Mouse (Mus musculus): ENCODE measurements around the gene Disp3. TPM values are rescaled to one million over a fixed set of nuclear protein-coding genes. Genes with fewer than 3 reads are reported as not detected.

The Disp3 gene
- polyA plus RNA-seq, 1 experiment from 2014 or later, result 0.18 TPM

DNA sequence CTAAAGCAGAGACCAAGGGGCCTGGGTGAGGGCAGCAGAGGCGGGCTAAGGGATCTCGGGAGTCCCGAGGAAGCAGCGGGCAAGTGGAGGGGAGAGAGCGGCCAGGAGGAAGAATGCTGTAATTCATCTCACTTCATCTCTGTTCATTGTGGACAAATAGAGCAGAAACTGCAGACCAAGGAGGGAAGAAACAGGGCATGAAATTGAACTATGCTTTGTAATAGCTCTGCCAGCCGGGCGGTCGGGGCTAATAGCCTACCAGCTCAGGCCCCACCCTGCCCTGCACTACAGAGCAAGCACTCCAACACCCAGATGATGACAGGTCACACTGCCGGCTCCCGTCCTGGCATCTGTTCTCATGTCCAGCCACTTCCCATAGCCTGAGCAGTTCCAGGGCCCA, 34.4 kb upstream of the Disp3 start:
- ATAC-seq (replicated peaks; ENCODE audit: low FRiP score, low TSS enrichment, low read depth), result no peak
- Histone ChIP-seq H3K9me3 (ENCODE audit: control insufficient read depth, low read length) (no peaks in the 10 kb centered on the region), H3K4me1 (replicated peaks; ENCODE audit: control insufficient read depth, insufficient read depth, low read length) (0 out of 2 replicates have a peak, but pooled peaks cover 6% of the 10 kb centered on the region), H3K4me2 (ENCODE audit: low read length) (no peak overlapping the region), H3K4me3 (ENCODE audit: low read depth, low read length) (no peak overlapping the region), H3K9ac (ENCODE audit: low read length) (no peak overlapping the region), H3K27me3 (replicated peaks; ENCODE audit: control insufficient read depth, insufficient read depth, low read length) (peaks cover 12% of the 10 kb centered on the region; the same call in 1 of the 2 replicates), H3K27ac (ENCODE audit: low read depth) (no peak overlapping the region), H3K36me3 (ENCODE audit: control insufficient read depth, insufficient read depth, low read length) (no peaks in the 10 kb centered on the region)
- WGBS, result 26% methylated on average over 10 of the region's 10 CpGs
- DNase-seq (ENCODE audit: low spot score), result no peak

- Histone ChIP-seq H3K9me3 (ENCODE audit: control insufficient read depth, low read length) (no peaks in the 10 kb centered on the region), H3K4me1 (replicated peaks; ENCODE audit: control insufficient read depth, insufficient read depth, low read length) (no peaks in the 10 kb centered on the region), H3K9ac (ENCODE audit: low read length) (no peak overlapping the region), H3K4me2 (ENCODE audit: low read length) (no peak overlapping the region), H3K36me3 (ENCODE audit: control insufficient read depth, insufficient read depth, low read length) (no peaks in the 10 kb centered on the region), H3K27me3 (replicated peaks; ENCODE audit: control insufficient read depth, insufficient read depth, low read length) (peaks cover 7% of the 10 kb centered on the region; the same call in 1 of the 2 replicates), H3K27ac (ENCODE audit: low read depth) (no peak overlapping the region), H3K4me3 (ENCODE audit: low read depth, low read length) (no peak overlapping the region)
- DNase-seq (ENCODE audit: low spot score), result no peak
- 82% methylated on average over 12 of the region's 12 CpGs for WGBS
- ATAC-seq (replicated peaks; ENCODE audit: low FRiP score, low TSS enrichment, low read depth), result no peak
These were observed 31.6 kb upstream of the Disp3 start for GRCm38 (mm10) chr4:148319366-148319765.

GRCm38 (mm10) chr4:148315377-148316175, 27.8 kb upstream of the Disp3 start:
- Histone ChIP-seq H3K27ac (ENCODE audit: low read depth) (no peak overlapping the region), H3K4me1 (replicated peaks; ENCODE audit: control insufficient read depth, insufficient read depth, low read length) (no peaks in the 10 kb centered on the region), H3K9ac (ENCODE audit: low read length) (no peak overlapping the region), H3K4me2 (ENCODE audit: low read length) (no peak overlapping the region), H3K36me3 (ENCODE audit: control insufficient read depth, insufficient read depth, low read length) (no peaks in the 10 kb centered on the region), H3K4me3 (ENCODE audit: low read depth, low read length) (no peak overlapping the region), H3K27me3 (replicated peaks; ENCODE audit: control insufficient read depth, insufficient read depth, low read length) (no peaks in the 10 kb centered on the region), H3K9me3 (ENCODE audit: control insufficient read depth, low read length) (no peaks in the 10 kb centered on the region)
- no peak for ATAC-seq (replicated peaks; ENCODE audit: low FRiP score, low TSS enrichment, low read depth)
- no peak for DNase-seq (ENCODE audit: low spot score)
- 82% methylated on average over 16 of the region's 16 CpGs for WGBS

GRCm38 (mm10) chr4:148314396-148314795, 26.6 kb upstream of the Disp3 start:
- DNase-seq (ENCODE audit: low spot score) (no peak), ATAC-seq (replicated peaks; ENCODE audit: low FRiP score, low TSS enrichment, low read depth) (no peak)
- Histone ChIP-seq H3K9ac (ENCODE audit: low read length) (no peak overlapping the region), H3K36me3 (ENCODE audit: control insufficient read depth, insufficient read depth, low read length) (no peaks in the 10 kb centered on the region), H3K9me3 (ENCODE audit: control insufficient read depth, low read length) (no peaks in the 10 kb centered on the region), H3K4me1 (replicated peaks; ENCODE audit: control insufficient read depth, insufficient read depth, low read length) (no peaks in the 10 kb centered on the region), H3K27ac (ENCODE audit: low read depth) (no peak overlapping the region), H3K4me3 (ENCODE audit: low read depth, low read length) (no peak overlapping the region), H3K4me2 (ENCODE audit: low read length) (no peak overlapping the region), H3K27me3 (replicated peaks; ENCODE audit: control insufficient read depth, insufficient read depth, low read length) (no peaks in the 10 kb centered on the region)
- WGBS, result 64% methylated on average over 10 of the region's 10 CpGs

DNA sequence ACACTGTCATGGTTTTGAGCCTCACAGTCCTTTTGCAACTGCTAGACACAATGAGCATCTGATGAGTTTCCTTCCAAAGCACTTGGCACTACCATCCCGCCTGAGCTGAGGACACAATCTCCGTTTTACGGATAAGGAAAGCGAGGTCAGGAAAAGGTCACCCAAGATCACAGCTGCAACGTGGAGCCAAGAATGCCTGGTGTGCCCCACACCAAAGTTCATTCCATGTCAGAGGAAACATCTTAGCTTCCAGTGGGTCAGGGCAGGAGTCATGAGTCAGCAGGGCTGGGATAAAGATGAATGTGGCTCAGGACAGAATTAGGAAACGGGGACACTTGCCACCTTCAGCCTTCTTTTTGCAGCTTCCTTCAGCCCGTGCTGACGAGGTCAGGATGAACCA, 25.8 kb upstream of the Disp3 start:
- Histone ChIP-seq H3K36me3 (ENCODE audit: control insufficient read depth, insufficient read depth, low read length) (no peaks in the 10 kb centered on the region), H3K4me1 (replicated peaks; ENCODE audit: control insufficient read depth, insufficient read depth, low read length) (no peaks in the 10 kb centered on the region), H3K27me3 (replicated peaks; ENCODE audit: control insufficient read depth, insufficient read depth, low read length) (no peaks in the 10 kb centered on the region), H3K4me3 (ENCODE audit: low read depth, low read length) (no peak overlapping the region), H3K9me3 (ENCODE audit: control insufficient read depth, low read length) (no peaks in the 10 kb centered on the region), H3K4me2 (ENCODE audit: low read length) (no peak overlapping the region), H3K27ac (ENCODE audit: low read depth) (no peak overlapping the region), H3K9ac (ENCODE audit: low read length) (no peak overlapping the region)
- ATAC-seq (replicated peaks; ENCODE audit: low FRiP score, low TSS enrichment, low read depth) (no peak), DNase-seq (ENCODE audit: low spot score) (no peak)
- 28% methylated on average over 8 of the region's 8 CpGs for WGBS

DNA sequence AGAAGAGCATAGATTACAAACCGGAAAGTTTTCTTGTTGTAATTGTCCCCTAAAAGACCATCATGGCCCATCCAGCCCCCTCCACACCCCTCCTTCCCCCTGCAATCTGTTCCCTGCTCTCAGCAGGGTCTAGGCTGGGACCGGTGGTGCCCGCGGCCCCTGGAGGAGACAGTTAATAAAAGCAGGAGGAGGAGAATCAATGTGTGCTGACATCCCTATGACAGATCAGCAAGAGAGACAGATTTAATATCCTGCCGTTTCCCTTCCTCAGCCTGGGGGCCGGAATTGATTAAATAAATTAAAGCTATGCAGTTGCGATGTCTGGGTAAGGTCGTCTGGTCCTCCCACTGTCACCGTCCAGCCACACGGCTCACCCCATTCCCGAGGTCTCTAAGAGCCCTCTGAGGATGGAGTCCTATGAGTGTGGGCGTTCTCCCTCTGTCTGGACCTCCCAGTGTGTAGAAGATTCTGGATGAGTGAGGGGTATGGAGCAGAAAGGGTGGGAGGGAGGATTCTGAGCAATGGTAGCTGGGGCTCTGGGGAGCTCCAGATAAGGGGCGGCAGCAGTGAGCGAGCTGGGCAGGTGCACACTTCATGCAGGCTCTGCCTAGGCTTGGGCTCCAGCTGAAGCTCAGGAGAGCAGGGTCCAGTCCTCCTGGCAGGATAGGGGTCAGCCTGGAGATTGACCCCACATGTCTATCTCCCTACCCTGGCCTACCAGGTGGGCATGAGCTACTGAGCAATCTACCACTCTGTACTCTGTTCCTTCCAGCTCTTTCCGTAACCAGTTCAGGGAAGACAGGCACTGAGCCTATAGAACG, 24.7 kb upstream of the Disp3 start:
- H3K27me3 ChIP-seq (replicated peaks; ENCODE audit: control insufficient read depth, insufficient read depth, low read length), result no peaks in the 10 kb centered on the region
- no peak overlapping the region for H3K9ac ChIP-seq (ENCODE audit: low read length)
- no peak overlapping the region for H3K4me3 ChIP-seq (ENCODE audit: low read depth, low read length)
- no peaks in the 10 kb centered on the region for H3K4me1 ChIP-seq (replicated peaks; ENCODE audit: control insufficient read depth, insufficient read depth, low read length)
- DNase-seq (ENCODE audit: low spot score), result no peak
- H3K36me3 ChIP-seq (ENCODE audit: control insufficient read depth, insufficient read depth, low read length), result no peaks in the 10 kb centered on the region
- H3K27ac ChIP-seq (ENCODE audit: low read depth), result no peak overlapping the region
- ATAC-seq (replicated peaks; ENCODE audit: low FRiP score, low TSS enrichment, low read depth), result no peak
- WGBS, result 63% methylated on average over 16 of the region's 16 CpGs
- H3K4me2 ChIP-seq (ENCODE audit: low read length), result no peak overlapping the region
- H3K9me3 ChIP-seq (ENCODE audit: control insufficient read depth, low read length), result no peaks in the 10 kb centered on the region

DNA sequence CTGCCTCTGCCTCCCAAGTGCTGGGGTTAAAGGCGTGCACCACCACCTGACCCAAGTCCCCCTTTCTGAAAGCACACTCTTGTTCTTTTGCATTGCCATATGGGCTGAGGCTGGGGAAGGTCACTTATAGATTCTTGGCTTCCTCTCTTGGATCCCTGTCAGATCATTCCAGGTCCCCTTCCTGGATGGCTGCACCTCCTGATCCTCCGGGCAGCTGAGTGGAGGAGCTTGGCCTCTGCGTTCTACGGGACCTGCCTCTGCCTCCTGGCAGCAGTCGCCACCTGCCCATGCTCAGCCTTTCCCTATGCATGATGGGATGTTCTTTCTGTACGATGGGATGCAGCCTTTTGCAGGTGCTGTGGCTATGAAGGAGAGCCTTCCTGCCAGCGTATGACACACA, 23.1 kb upstream of the Disp3 start:
- H3K9me3 ChIP-seq (ENCODE audit: control insufficient read depth, low read length), result no peaks in the 10 kb centered on the region
- H3K4me3 ChIP-seq (ENCODE audit: low read depth, low read length), result no peak overlapping the region
- H3K27me3 ChIP-seq (replicated peaks; ENCODE audit: control insufficient read depth, insufficient read depth, low read length), result no peaks in the 10 kb centered on the region
- 83% methylated on average over 7 of the region's 7 CpGs for WGBS
- no peak overlapping the region for H3K9ac ChIP-seq (ENCODE audit: low read length)
- no peaks in the 10 kb centered on the region for H3K36me3 ChIP-seq (ENCODE audit: control insufficient read depth, insufficient read depth, low read length)
- no peak overlapping the region for H3K27ac ChIP-seq (ENCODE audit: low read depth)
- DNase-seq (ENCODE audit: low spot score) (no peak), ATAC-seq (replicated peaks; ENCODE audit: low FRiP score, low TSS enrichment, low read depth) (no peak)
- peaks cover 5% of the 10 kb centered on the region for H3K4me1 ChIP-seq (replicated peaks; ENCODE audit: control insufficient read depth, insufficient read depth, low read length)
- H3K4me2 ChIP-seq (ENCODE audit: low read length), result no peak overlapping the region

- H3K27ac ChIP-seq (ENCODE audit: low read depth), result no peak overlapping the region
- H3K4me2 ChIP-seq (ENCODE audit: low read length), result no peak overlapping the region
- H3K9ac ChIP-seq (ENCODE audit: low read length), result no peak overlapping the region
- H3K27me3 ChIP-seq (replicated peaks; ENCODE audit: control insufficient read depth, insufficient read depth, low read length), result no peaks in the 10 kb centered on the region
- no peak overlapping the region for H3K4me3 ChIP-seq (ENCODE audit: low read depth, low read length)
- DNase-seq (ENCODE audit: low spot score) (no peak), ATAC-seq (replicated peaks; ENCODE audit: low FRiP score, low TSS enrichment, low read depth) (no peak)
- H3K36me3 ChIP-seq (ENCODE audit: control insufficient read depth, insufficient read depth, low read length), result no peaks in the 10 kb centered on the region
- peaks cover 5% of the 10 kb centered on the region for H3K4me1 ChIP-seq (replicated peaks; ENCODE audit: control insufficient read depth, insufficient read depth, low read length)
- WGBS, result 61% methylated on average over 4 of the region's 4 CpGs
- H3K9me3 ChIP-seq (ENCODE audit: control insufficient read depth, low read length), result no peaks in the 10 kb centered on the region
These were observed 22.4 kb upstream of the Disp3 start for GRCm38 (mm10) chr4:148310126-148310525.
